Mouse (Mus musculus): ENCODE data around the gene Hnrnpll.
A peak's percentile ranks its signal among the peaks of the same experiment; 100 is the strongest.

DNA sequence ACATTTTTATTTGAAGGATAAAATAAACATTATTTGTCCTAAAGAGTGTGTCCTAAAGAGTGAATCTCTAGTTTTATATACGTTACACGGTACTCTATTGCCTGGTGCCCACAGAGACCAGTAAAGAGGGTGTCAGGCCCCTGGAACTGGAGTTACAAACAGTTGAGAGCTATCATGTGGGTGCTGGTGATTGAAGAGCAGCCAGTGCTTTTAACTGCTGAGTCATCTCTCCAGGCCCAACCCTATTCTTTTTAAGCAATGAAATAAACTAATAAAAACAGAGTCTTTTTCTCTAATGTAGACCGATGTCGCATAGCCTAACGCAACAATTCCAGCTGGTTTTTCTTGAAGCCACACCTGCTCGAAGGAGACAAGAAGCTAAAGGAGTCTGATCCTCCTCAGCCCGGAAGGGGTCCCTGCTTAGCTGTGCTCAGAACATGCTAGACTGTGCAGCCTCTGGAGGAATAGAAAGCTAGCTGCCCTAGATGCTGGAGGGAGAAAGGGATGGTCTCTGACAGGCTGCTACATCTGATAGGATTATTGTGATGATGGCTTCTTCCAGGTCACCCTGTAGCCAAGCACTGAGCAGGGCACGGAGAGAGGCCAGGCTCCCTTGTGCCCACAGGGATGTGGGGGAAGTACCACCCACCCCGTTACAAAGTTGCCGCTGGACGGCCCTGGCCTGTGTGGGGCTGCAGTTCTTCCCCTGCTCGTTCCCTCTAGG, 80.2 kb downstream of the Hnrnpll start:
- no peak for TF ChIP-seq CTCF (IDR thresholded peaks at IDR 0.05; ENCODE audit: control insufficient read depth, insufficient read depth, insufficient replicate concordance, low read depth, low read length)
- 0 out of 2 replicates have a peak, but pooled peaks have one; percentile 8 for TF ChIP-seq POLR2A (IDR thresholded peaks at IDR 0.05; ENCODE audit: control insufficient read depth, low read depth, low read length)
